Comparison of ENCODE assay signal across 9 mouse cellular contexts in genomic region chr19:7164238-7164637, GRCm38 (mm10). TPM values are rescaled to one million over a fixed set of nuclear protein-coding genes. Genes with fewer than 3 reads are reported as not detected.
DNase-seq lines count a peak whose midpoint lies in the region; ATAC-seq lines count a peak whose summit lies in the region.
"Had no signal": no experiment of that assay in that cellular context is flagged by ENCODE, and none has a peak within 500 bp of the region (broad histone marks: within the 10 kb centered on the region; RNA-seq: fewer than 3 reads in every experiment).

No protein-coding gene starts in this region.

- H3K9ac ChIP-seq in midbrain, embryonic 11.5 days (ENCODE audit: low read length) = peak overlapping the region; percentile 83

- peaks cover 35% of the 10 kb centered on the region for H3K27me3 ChIP-seq in midbrain, embryonic 11.5 days (ENCODE audit: control insufficient read depth, insufficient read depth, low read length)

- ATAC-seq in midbrain, embryonic 11.5 days (ENCODE audit: low FRiP score) = no peak

- H3K9me3 ChIP-seq in midbrain, embryonic 11.5 days (ENCODE audit: control insufficient read depth, low read length) = no peaks in the 10 kb centered on the region

- DNase-seq in cerebellum, adult 11-12 months = peak; percentile 70
- DNase-seq in cerebellum, postnatal 4 days (ENCODE audit: low spot score in 2 of 2) = no peak
- DNase-seq in right cerebral cortex, adult 18-20 months = peak; percentile 73
- no peak for DNase-seq in right cerebral cortex, postnatal 4 days
- no peak for DNase-seq in midbrain, embryonic 11.5 days (ENCODE audit: low spot score, missing footprints)
- peak; percentile 45 to 70 for DNase-seq in thymus, postnatal 36 days
- DNase-seq in Muller cell, postnatal 12 days (ENCODE audit: inconsistent ontology term) = no peak
- DNase-seq in kidney, postnatal 14 days = no peak
- DNase-seq: liver had no signal

- peaks cover 35% of the 10 kb centered on the region for H3K4me1 ChIP-seq in midbrain, embryonic 11.5 days (ENCODE audit: control insufficient read depth, insufficient read depth, low read length)

- H3K27ac ChIP-seq in midbrain, embryonic 11.5 days (ENCODE audit: low read depth, low read length) = no peak overlapping the region

- WGBS in midbrain, embryonic 11.5 days = 10% methylated on average over 6 of the region's 6 CpGs

- H3K36me3 ChIP-seq in midbrain, embryonic 11.5 days (ENCODE audit: control insufficient read depth, insufficient read depth, low read length) = no peaks in the 10 kb centered on the region

- H3K4me3 ChIP-seq in midbrain, embryonic 11.5 days (ENCODE audit: low read depth, low read length) = peak overlapping the region; percentile 73

- peak overlapping the region; percentile 99 for H3K4me2 ChIP-seq in midbrain, embryonic 11.5 days

RNA-seq across cellular contexts. Expression of gene Otub1, which starts 41.9 kb away (rescaled TPM):
- 241 and 252 TPM in 2 replicates for polyA plus RNA-seq in midbrain, embryonic 11.5 days (2014; fragmentation: Nextera tagmentation; extraction: Ambion mirVana)

RNA-seq across cellular contexts. Expression of gene Cox8a, which starts 53.2 kb away (rescaled TPM):
- polyA plus RNA-seq in midbrain, embryonic 11.5 days (2014; fragmentation: Nextera tagmentation; extraction: Ambion mirVana) = 730 and 757 TPM in 2 replicates

RNA-seq across cellular contexts. Expression of gene Flrt1, which starts 58.7 kb away (rescaled TPM):
- 7.5 and 8.2 TPM in 2 replicates for polyA plus RNA-seq in midbrain, embryonic 11.5 days (2014; fragmentation: Nextera tagmentation; extraction: Ambion mirVana)

Comparison
In these comparisons a context has a peak if more than half of its experiments do, and no peak if none do; other contexts are left out.
1. DNase-seq: peak in cerebellum, adult 11-12 months (single experiment), right cerebral cortex, adult 18-20 months (single experiment) and thymus, postnatal 36 days (2 of 2); none in cerebellum, postnatal 4 days (0 of 2), right cerebral cortex, postnatal 4 days (single experiment), midbrain, embryonic 11.5 days (single experiment), Muller cell, postnatal 12 days (single experiment) and kidney, postnatal 14 days (single experiment).